Mouse (Mus musculus) limb, embryonic 14.5 days (tissue): ENCODE measurements around the gene G6pdx. TPM values are rescaled to one million over a fixed set of nuclear protein-coding genes. Genes with fewer than 3 reads are reported as not detected.

Source experiments
- ATAC-seq: fragments of 200-750 bp; cut with Nextera tagmentation; 2 replicates; pipeline ENCODE4 v1.8.0; 2017; ENCODE audit warnings: low read depth, moderate number of reproducible peaks, moderate TSS enrichment; ENCODE audit not compliant: low FRiP score
- DNase-seq: peaks from one replicate; pipeline ENCODE4 v3.0.0-alpha.2; 2015; ENCODE audit warnings: low spot score
- H3K27ac ChIP-seq: fragments of 300-500 bp; sonication (generic); replicated peaks from 2 replicates; pipeline ENCODE4 v1.5.1; 2014; ENCODE audit warnings: low read depth, mild to moderate bottlenecking, low read length, moderate library complexity, mixed read lengths
- H3K27me3 ChIP-seq: fragments of 300-500 bp; sonication (generic); 2 replicates; pipeline ENCODE4 v1.6.1; 2014; ENCODE audit warnings: low read length, mixed read lengths; ENCODE audit not compliant: control insufficient read depth, insufficient read depth
- H3K36me3 ChIP-seq: fragments of 300-500 bp; sonication (generic); 2 replicates; pipeline ENCODE4 v1.6.1; 2014; ENCODE audit warnings: mild to moderate bottlenecking, low read length, moderate library complexity, mixed read lengths; ENCODE audit not compliant: control insufficient read depth, insufficient read depth
- H3K4me1 ChIP-seq: fragments of 300-500 bp; sonication (generic); 2 replicates; pipeline ENCODE4 v1.6.1; 2014; ENCODE audit warnings: antibody characterized with exemption, low read length, mixed read lengths; ENCODE audit not compliant: control insufficient read depth, insufficient read depth
- H3K4me2 ChIP-seq: fragments of 300-500 bp; sonication (generic); replicated peaks from 2 replicates; pipeline ENCODE4 v1.6.1; 2014; ENCODE audit warnings: low read depth, mild to moderate bottlenecking, low read length, moderate library complexity; ENCODE audit not compliant: severe bottlenecking
- H3K4me3 ChIP-seq: fragments of 300-500 bp; sonication (generic); replicated peaks from 2 replicates; pipeline ENCODE4 v1.5.1; 2014; ENCODE audit warnings: low read length
- H3K9ac ChIP-seq: fragments of 300-500 bp; sonication (generic); 2 replicates; pipeline ENCODE4 v1.6.1; 2014; ENCODE audit warnings: mild to moderate bottlenecking, low read depth, low read length, moderate library complexity; ENCODE audit not compliant: severe bottlenecking
- H3K9me3 ChIP-seq: fragments of 300-500 bp; sonication (generic); 2 replicates; pipeline ENCODE4 v1.6.1; 2016; ENCODE audit warnings: low read length; ENCODE audit not compliant: control insufficient read depth
- POLR2A ChIP-seq: fragments of 200-500 bp; IDR thresholded peaks from 2 replicates; pipeline ENCODE4 v1.8.0; 2012; ENCODE audit warnings: inconsistent platforms, mild to moderate bottlenecking, moderate library complexity, borderline replicate concordance; ENCODE audit not compliant: insufficient read depth, insufficient read length; ENCODE audit errors: extremely low read depth
- WGBS: fragments of 180-500 bp; shearing (Covaris S2); extraction: QIAGEN DNeasy Blood & Tissue Kit; methylation state at CpG from one replicate; pipeline ENCODE4 v1.1.7; 2014; 5-methylcytosine and 5-hydroxymethylcytosine counted together
- polyA plus RNA-seq, 2 experiments: library from polyadenylated mRNA; depleted of rRNA in 1 of 2; stranded (reverse) in 1 of 2; unstranded in 1 of 2; fragments of >200 nt; fragmentation: Nextera tagmentation in 1 of 2; extraction: Ambion mirVana in 1 of 2; gene quantifications; 2 replicates each; pipeline versions ENCODE4 v1.2.1 to v1.2.3; 2012 to 2014

G6pdx gene
- polyA plus RNA-seq, 2 experiments = 35.2 to 51.8 TPM

GRCm38 (mm10) chrX:74427116-74427515 lies 1.9 kb downstream of the G6pdx start:
- H3K36me3 ChIP-seq = no peaks in the 10 kb centered on the region
- ATAC-seq (no peak), DNase-seq (no peak)
- no peak overlapping the region for H3K27ac ChIP-seq
- H3K9ac ChIP-seq = no peak overlapping the region
- no peaks in the 10 kb centered on the region for H3K9me3 ChIP-seq
- whole genome bisulfite sequencing = 83% methylated on average over 3 of the region's 3 CpGs
- no peak overlapping the region for H3K4me2 ChIP-seq
- no peaks in the 10 kb centered on the region for H3K27me3 ChIP-seq
- no peak for TF ChIP-seq POLR2A
- H3K4me1 ChIP-seq = no peaks in the 10 kb centered on the region
- no peak overlapping the region for H3K4me3 ChIP-seq

- no peak overlapping the region for H3K4me2 ChIP-seq
- no peak overlapping the region for H3K9ac ChIP-seq
- H3K4me3 ChIP-seq = no peak overlapping the region
- no peaks in the 10 kb centered on the region for H3K27me3 ChIP-seq
- no peak for DNase-seq
- no peaks in the 10 kb centered on the region for H3K36me3 ChIP-seq
- 58% methylated on average over 1 of the region's 1 CpGs for WGBS
- H3K27ac ChIP-seq = no peak overlapping the region
- no peak for ATAC-seq
- no peaks in the 10 kb centered on the region for H3K4me1 ChIP-seq
- H3K9me3 ChIP-seq = no peaks in the 10 kb centered on the region
- TF ChIP-seq POLR2A = no peak
These were observed 2.7 kb downstream of the G6pdx start for GRCm38 (mm10) chrX:74426256-74426655.

- 92% methylated on average over 4 of the region's 4 CpGs for WGBS
- Histone ChIP-seq H3K4me2 (no peak overlapping the region), H3K9ac (no peak overlapping the region), H3K9me3 (no peaks in the 10 kb centered on the region), H3K4me1 (no peaks in the 10 kb centered on the region), H3K4me3 (no peak overlapping the region), H3K27ac (no peak overlapping the region), H3K36me3 (no peaks in the 10 kb centered on the region), H3K27me3 (no peaks in the 10 kb centered on the region)
- ATAC-seq (no peak), DNase-seq (no peak)
- no peak for TF ChIP-seq POLR2A
These were observed 3.8 kb downstream of the G6pdx start for GRCm38 (mm10) chrX:74425195-74425594.

- Histone ChIP-seq H3K4me2 (no peak overlapping the region), H3K9ac (no peak overlapping the region), H3K4me3 (no peak overlapping the region), H3K36me3 (no peaks in the 10 kb centered on the region), H3K27me3 (no peaks in the 10 kb centered on the region), H3K9me3 (no peaks in the 10 kb centered on the region), H3K4me1 (no peaks in the 10 kb centered on the region), H3K27ac (no peak overlapping the region)
- no peak for ATAC-seq
- no peak for DNase-seq
- TF ChIP-seq POLR2A = no peak
These were observed 4.6 kb downstream of the G6pdx start for GRCm38 (mm10) chrX:74424443-74424842.

GRCm38 (mm10) chrX:74413377-74413776 lies 15.6 kb downstream of the G6pdx start:
- no peaks in the 10 kb centered on the region for H3K9me3 ChIP-seq
- peak; percentile 68 for DNase-seq
- no peak overlapping the region for H3K4me2 ChIP-seq
- 0 out of 2 replicates have a peak, but pooled peaks cover 2% of the 10 kb centered on the region for H3K36me3 ChIP-seq
- H3K4me3 ChIP-seq = no peak overlapping the region
- H3K4me1 ChIP-seq = no peaks in the 10 kb centered on the region
- peak; percentile 80 for ATAC-seq
- no peak overlapping the region for H3K27ac ChIP-seq
- no peak overlapping the region for H3K9ac ChIP-seq
- H3K27me3 ChIP-seq = no peaks in the 10 kb centered on the region
- no peak for TF ChIP-seq POLR2A

GRCm38 (mm10) chrX:74408340-74408739 lies 20.7 kb downstream of the G6pdx start:
- ATAC-seq (no peak), DNase-seq (no peak)
- TF ChIP-seq POLR2A = no peak
- 56% methylated on average over 2 of the region's 2 CpGs for WGBS
- Histone ChIP-seq H3K27me3 (no peaks in the 10 kb centered on the region), H3K36me3 (0 out of 2 replicates have a peak, but pooled peaks cover 2% of the 10 kb centered on the region), H3K27ac (no peak overlapping the region), H3K9me3 (no peaks in the 10 kb centered on the region), H3K4me1 (no peaks in the 10 kb centered on the region), H3K4me2 (no peak overlapping the region), H3K4me3 (no peak overlapping the region), H3K9ac (no peak overlapping the region)
